Mouse (Mus musculus) v-Abl transformed pro-B cells (cell line): ENCODE results near the gene Ldlrap1.

Source experiments
- in situ Hi-C, 2 experiments: fragments of 400-800 bp; cut with MboI; formaldehyde crosslinking; loops; one replicate each; pipeline ENCODE4 v1.15.1; 2025; ENCODE audit not compliant: unreplicated experiment in 2 of 2

Gene Ldlrap1

DNA sequence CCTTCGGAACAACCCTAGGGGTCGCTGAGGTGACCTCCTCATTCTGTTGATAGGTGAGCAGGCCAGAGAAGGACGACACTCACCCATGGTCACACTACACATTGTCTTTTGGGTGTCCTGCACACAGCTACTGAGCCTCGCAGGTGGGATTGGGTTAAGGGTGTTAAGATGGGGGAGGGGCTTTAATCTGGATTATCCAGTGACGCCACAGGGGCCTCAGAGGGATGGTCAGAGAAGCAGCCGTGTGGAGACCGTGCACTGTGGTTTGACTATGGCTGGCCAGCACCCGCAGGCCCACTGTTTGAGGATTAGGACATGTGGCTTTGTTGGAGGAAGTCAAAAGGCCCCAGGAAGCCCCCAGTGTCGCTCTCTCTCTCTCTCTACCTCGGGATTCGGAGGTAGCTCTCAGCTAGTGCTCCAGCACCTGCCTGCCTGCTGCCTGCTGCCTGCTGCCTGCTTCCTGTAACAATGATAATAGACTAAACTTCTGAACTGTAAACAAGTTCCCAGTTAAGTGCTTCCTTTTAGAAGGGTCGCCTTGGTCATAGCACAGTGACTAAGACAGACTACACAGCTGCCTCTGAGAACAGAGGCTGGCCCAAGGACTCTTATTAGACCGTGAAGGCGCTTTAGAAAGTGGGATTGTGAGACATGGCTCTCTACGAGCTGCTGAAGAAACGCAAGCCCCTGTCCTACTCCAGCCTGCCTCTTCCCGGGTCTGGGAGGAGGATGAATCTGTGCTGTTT is 14.1 kb downstream of the Ldlrap1 start:
- in situ Hi-C loops: no loop called here

DNA sequence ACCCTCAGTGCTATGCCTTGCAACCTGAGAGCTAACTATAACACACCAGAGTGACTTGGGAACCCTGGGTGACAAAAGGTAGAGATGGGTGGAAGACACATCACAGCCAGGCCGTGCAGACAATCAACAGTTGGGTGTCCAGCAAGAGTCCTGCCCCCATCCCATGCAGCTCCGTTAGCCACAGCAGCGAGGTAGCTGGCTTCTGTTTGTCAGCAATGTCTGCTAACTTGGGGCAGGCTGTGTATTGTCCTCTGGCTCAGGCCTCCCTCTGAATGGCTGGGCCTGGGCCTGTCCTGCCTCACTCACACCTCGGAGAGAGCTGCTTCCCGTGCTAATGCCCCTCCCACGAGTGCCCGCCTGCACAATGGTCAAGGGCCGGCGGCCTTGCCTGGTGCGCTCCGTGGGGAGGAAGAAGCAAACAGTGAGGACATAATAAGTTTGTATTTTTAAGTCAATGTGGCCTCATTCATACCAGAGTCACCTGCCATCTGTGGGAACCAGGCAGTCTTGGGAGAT is 14.9 kb downstream of the Ldlrap1 start:
- in situ Hi-C loops: no loop called here

- in situ Hi-C loops: no loop called here
Observed at GRCm38 (mm10) chr4:134751682-134752380, 16.0 kb downstream of the Ldlrap1 start.

DNA sequence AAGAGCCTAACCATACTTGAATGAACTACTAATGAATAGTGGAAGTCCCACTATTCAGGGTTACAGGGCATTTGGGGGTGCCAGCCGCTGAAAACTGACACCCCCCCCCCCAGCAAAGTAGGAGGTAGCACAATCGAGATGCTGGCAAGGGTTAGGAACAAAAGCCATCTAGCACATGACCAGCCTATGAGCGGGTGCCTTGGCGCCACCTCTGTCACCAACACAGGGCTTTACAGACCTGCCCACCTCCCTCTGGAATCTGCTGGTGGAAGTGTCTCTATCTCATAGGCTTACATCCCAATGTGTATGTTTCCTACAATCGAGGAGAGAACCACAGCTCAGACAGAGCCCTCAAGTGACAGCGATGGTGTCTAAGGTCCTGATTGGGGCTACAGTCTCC is 17.0 kb downstream of the Ldlrap1 start:
- in situ Hi-C loops: no loop called here

GRCm38 (mm10) chr4:134750263-134750662 is 17.6 kb downstream of the Ldlrap1 start:
- in situ Hi-C loops: no loop called here

GRCm38 (mm10) chr4:134749301-134750030 is 18.4 kb downstream of the Ldlrap1 start:
- in situ Hi-C loops: loop anchor here in 1 of 2 experiments (10.0 kb wide), 1 partner anchor 45 kb away; no protein-coding TSS in a partner anchor

DNA sequence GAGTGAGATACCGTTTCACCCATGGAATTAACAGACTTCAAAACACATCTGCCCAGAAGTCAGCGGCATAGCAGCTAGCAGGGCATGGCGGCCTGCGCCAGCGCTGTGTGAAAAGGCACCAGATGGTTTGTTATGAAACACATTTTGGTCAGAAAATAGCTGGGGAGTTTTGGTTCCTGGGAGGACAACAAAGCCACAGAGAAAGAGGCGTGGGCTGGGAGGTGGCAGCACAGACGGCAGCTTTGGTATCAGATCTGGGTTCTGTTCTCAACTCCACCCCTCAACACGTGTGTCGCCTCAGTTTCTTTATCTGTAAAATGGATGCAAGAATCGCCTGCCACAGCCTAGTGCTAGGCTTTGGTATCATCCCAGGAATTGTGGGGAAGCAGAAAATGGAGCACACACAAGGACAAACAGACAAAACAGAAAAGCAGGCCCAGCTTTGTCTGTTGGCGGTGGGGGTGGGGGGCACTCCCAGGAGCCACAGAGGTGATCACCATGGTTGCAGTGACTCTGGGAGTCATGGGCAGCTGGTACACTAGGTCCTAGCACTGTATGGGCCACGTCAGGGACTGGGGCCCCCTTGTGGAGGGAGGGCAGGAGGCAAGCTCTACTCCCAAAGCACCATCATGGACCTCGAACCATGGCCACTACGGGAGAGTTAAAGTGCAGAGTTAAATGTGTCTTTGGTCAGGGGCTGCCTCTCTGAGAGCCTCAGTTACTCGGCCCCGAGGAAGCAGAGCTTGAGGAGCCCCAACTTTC is 21.7 kb downstream of the Ldlrap1 start:
- in situ Hi-C loops: loop anchor here in 1 of 2 experiments (10.0 kb wide), 1 partner anchor 49 kb away; no protein-coding TSS in a partner anchor

- in situ Hi-C loops: loop anchor here (5.0 to 10.0 kb wide), 2 partner anchors 51 to 53 kb away; no protein-coding TSS in a partner anchor
Observed at GRCm38 (mm10) chr4:134743881-134744633, 23.8 kb downstream of the Ldlrap1 start.

DNA sequence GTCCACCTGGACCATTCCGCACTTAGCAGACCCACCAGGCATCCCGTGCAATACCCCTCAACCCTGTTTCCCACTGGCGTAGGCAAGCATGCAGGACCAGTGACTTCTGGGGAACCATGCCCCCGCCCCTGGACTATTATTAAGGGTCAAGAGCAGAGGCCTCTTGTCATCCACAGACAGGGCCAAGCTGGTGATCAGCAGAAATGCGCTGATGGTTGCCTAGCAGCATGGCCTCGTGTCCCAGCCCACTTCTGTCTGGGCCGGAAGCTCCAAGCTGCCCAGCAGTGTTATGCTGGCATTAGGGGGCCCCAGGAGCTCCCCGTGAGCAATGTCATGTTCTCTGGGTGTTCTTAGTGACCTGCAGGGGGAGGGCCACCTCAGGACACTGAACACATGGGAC is 25.9 kb downstream of the Ldlrap1 start:
- in situ Hi-C loops: loop anchor here (5.0 to 10.0 kb wide), 2 partner anchors 53 to 55 kb away; no protein-coding TSS in a partner anchor

GRCm38 (mm10) chr4:134740186-134740585 is 27.6 kb downstream of the Ldlrap1 start:
- in situ Hi-C loops: loop anchor here (5.0 to 10.0 kb wide), 2 partner anchors 55 to 57 kb away; no protein-coding TSS in a partner anchor

DNA sequence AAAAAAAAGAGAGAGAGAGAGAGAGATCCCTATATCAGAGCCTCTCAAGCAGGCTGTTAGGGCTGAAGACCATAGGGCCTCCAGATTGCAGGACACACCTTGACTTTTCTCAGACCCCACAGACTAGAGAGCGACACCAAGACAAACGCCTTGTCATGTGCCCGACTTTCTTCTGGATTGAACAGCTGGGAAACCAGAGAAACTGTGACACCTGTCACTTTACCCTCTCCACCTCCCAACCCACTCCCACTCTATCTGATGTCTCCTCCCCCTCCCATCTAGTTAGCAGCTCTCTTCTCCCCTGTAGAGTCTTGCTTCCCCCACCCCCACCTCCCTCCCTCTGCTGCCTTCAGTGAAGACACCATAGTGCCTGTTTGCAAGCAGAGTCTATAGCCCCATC is 28.3 kb downstream of the Ldlrap1 start:
- in situ Hi-C loops: no loop called here

GRCm38 (mm10) chr4:134737365-134737910 is 30.4 kb downstream of the Ldlrap1 start:
- in situ Hi-C loops: no loop called here

GRCm38 (mm10) chr4:134736147-134736546 is 31.7 kb downstream of the Ldlrap1 start:
- in situ Hi-C loops: no loop called here

DNA sequence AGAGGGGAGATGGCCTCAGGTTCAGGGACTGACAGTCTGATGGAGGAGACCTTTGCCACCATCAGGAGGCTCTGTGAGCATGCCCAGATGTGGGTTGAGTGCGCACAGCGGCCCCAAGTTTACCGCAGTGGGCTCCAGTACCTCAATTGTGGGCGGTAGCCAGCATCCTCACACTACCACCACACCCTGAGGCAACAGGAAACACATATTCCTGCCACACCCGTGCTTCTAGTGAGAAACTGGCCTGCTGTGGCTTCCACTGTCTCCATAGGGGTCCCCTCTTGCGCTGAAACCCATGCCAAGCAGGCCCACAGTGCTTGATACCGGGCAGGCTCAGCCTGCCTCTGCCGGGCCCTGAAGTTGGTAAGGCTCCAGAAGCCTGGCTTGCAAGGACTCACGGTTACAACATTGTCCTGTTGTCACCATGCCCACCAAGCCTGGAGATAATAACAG is 33.2 kb downstream of the Ldlrap1 start:
- in situ Hi-C loops: no loop called here

DNA sequence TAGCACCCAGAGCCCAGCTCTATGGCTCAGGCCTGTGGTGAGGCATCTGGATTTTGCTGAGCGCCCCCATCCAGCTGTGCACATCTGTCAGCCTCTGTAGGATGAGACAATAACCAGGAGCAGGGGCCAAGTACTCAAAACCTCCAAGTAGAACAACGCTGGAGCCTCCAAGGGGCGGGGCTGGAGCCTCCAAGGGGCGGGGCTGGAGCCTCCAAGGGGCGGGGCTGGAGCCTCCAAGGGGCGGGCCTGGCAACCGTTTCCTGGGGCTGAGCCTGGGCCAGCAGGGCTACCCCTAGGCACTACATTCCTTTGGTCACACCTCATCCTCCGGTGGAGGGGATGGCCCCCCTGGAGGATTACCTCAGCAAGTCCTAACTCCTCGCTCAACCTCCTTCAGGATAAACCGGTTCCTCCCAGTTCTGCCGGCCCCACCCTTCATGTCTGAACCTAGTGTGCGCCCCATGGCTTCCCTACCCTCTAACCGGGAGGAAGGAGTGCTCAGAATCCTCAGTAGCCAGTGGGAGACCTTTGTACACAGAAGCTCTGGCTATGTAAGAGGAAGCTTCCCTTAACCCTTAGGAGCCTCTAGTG is 33.7 kb downstream of the Ldlrap1 start:
- in situ Hi-C loops: no loop called here

DNA sequence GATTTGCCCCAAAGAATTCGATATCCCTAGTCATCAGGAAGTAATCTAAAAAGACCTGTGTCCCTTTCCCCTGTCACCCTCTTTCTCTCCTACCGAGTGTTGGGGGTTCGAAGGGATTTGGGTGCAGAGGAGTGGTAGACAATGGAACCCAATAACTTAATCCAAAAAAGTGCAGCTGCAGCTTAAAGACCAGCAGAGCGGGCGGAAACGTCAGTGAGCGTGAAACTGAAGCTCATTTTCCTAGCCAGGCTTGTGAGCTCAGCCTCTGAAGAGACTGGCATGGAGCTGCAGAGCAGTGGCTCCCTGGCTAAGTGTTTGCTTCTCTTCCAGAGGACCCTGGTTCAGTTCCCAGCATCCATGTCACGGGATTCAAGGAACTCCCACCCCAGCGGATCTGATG is 34.5 kb downstream of the Ldlrap1 start:
- in situ Hi-C loops: no loop called here

GRCm38 (mm10) chr4:134730106-134730505 is 37.7 kb downstream of the Ldlrap1 start:
- in situ Hi-C loops: no loop called here

DNA sequence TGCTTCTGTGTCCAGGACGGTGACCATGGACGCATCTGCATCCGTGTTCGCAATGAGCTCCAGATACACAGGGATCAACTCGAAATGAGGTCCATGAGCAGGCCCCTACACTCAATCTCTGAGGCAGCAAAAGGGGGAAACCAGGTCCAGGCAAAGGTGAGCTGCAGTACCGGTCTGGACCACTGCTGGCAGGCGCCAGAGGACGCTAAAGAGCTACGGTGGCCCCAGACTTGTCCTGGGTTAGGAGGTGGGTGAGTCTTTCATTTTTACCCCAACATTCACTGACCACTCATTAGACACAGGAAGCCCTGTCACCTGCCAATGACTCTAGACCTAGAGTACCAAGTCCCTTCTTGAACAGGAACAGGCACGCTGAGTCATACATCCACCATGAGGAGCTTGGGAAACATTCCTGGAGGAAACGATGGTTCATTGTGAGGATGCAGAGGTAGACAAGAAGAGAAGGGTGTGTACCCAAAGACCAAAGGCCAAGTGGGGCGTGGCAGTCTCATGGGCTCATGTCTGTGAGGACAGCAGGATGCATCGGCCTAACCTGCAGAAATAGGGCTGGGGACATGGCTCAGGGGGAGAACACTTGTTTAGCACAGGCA is 42.0 kb downstream of the Ldlrap1 start:
- in situ Hi-C loops: loop anchor here in 1 of 2 experiments (10.0 kb wide), 1 partner anchor 149 kb away; no protein-coding TSS in a partner anchor
